Mouse (Mus musculus): ENCODE measurements around the gene Cacng7.
"Not testable (repeated sequence)": the region's sequence is repeated elsewhere in the genome, so short reads cannot be mapped to it uniquely, and the experiment has no call there.

Cacng7 gene

GRCm38 (mm10) chr7:3391081-3391451 lies 58.3 kb downstream of the Cacng7 start:
- DNase-seq, result no peak

DNA sequence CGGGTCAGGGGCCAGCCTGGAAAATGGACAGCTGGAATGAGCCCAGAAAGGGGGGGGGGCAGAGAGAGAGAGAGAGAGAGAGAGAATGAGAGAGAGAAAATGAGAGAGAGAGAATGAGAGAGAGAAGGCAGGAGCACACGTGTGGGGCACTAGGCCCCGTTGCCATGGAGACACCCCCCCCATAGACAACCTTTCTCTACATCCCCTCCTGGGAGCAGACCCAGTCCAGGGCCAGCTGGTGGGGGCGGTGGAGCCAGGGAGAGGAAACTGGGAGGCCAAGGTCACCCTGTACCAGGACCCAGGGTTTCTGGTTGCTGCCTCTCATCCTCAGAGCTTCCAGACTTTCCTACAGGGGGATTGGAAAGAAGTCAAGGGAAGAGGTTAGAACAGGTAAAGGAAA lies 59.1 kb downstream of the Cacng7 start:
- no peak for DNase-seq

DNA sequence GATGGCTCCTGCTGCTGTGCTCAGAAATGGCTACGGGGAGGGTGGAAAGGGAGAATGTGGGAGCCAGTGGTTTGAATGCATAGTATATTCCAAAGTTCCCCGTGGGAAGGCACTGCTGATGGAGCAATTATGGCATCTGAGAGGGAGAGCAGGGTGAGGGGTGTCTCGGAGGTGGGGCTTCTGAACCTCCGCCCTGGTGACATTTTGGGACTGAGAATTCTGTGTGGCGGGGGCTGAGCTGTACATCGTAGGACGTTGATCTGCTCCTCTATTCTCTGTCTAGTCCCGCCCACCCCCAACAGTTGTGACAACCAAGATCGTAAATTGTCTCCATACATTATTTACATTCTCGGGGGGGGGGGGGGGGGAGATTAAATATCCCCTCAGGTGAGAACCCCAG lies 64.6 kb downstream of the Cacng7 start:
- no peak for DNase-seq

- no peak for DNase-seq
These were observed 65.0 kb downstream of the Cacng7 start for GRCm38 (mm10) chr7:3397797-3398196.

DNA sequence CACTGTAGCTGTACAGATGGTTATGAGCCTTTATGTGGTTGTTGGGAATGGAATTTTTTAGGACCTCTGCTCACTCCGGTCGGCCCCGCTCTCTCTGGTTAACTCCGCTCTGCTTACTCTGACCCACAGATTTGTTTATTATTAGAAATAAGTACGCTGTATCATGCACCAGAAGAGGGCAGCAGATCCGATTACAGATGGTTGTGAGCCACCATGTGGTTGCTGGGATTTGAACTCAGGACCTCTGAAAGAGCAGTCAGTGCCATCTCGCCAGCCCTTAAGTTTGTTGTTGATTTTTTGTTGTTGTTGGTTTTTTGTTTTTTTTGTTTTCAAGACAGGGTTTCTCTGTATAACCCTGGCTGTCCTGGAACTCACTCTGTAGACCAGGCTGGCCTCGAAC lies 65.6 kb downstream of the Cacng7 start:
- DNase-seq, result not testable (repeated sequence)

- no peak for DNase-seq
These were observed 67.2 kb downstream of the Cacng7 start for GRCm38 (mm10) chr7:3399937-3400336.

GRCm38 (mm10) chr7:3409729-3410520 lies 77.2 kb downstream of the Cacng7 start:
- DNase-seq, result no peak

DNA sequence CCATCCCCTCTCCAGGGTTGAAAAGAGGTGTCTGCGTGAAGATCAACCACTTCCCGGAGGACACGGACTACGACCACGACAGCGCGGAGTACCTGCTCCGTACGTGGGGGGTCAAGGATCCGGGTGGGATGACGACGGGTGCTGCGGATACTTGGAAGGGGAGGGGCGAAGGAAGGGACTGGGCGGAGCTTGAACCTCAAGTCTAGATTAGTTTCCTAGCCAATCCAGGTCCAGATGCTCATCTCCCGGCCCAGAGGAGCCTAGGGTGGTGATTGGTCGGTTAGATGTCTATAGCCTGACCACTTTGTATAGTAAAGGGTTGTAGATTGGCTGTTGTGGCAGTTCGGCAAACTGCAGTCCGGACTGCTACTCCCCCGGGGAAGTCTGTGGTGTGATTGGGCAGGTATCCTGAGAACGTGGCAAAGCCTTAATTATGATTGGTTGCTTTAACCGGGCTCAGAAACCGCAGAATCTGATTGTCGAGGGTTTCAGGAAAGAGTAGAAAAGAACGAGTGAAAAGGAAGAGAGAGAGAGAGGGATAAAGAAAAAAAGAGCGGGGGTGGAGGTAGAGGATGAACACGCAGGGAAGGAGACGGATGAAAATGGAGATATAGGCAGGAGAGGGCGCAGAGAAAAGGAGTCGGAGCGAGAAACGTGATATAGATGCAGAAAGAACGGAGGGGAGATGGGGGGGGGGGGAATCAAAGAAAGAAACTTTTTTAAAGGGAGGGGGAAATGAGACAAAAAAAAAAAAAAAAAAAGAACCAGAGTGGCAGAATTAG lies 78.6 kb downstream of the Cacng7 start:
- peak; percentile 13 for DNase-seq

DNA sequence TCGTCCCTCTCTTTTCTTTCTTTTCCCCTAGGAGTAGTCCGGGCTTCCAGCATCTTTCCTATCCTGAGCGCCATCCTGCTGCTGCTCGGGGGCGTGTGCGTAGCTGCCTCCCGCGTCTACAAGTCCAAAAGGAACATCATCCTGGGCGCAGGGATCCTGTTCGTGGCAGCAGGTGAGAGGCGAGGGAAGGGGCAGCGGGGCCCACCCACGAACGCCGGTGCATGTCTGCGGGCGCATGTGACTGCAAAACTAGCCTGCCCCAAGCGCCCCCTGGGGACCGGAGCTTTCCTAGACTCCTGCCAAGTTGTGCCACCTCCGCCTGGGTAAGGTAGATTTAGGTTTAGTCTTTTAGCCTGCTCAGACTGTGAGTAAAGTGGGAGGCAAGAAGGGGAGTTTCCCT lies 79.3 kb downstream of the Cacng7 start:
- DNase-seq, result no peak

DNA sequence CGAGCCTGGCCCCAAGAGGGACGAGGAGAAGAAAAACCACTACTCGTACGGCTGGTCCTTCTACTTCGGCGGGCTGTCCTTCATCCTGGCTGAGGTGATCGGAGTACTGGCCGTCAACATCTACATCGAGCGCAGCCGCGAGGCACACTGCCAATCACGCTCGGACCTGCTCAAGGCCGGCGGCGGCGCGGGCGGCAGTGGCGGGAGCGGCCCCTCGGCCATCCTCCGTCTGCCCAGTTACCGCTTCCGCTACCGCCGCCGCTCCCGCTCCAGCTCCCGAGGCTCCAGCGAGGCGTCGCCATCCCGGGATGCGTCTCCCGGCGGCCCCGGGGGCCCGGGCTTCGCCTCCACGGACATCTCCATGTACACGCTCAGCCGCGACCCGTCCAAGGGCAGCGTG lies 82.1 kb downstream of the Cacng7 start:
- DNase-seq, result peak; percentile 7

GRCm38 (mm10) chr7:3415378-3415777 lies 82.6 kb downstream of the Cacng7 start:
- DNase-seq, result peak; percentile 27

All from kidney, adult 9 months (tissue).